Mouse (Mus musculus) urinary bladder, adult 18-20 months (tissue): ENCODE measurements around the gene Bag3.

Experiments used
- DNase-seq, 2 experiments: peaks; one replicate each; pipeline ENCODE4 v3.0.0; 2022; ENCODE audit warnings: low spot score in 2 of 2, mixed read lengths in 2 of 2

The Bag3 gene

GRCm38 (mm10) chr7:128523349-128523961, at the start of gene Bag3:
Gene Bag3 (plus strand): TSS chr7:128523616.
- DNase-seq, result peak; percentile 94 to 96

- peak; percentile 63 to 67 for DNase-seq
These were observed 49.1 kb upstream of the Bag3 start for GRCm38 (mm10) chr7:128474322-128474721.

DNA sequence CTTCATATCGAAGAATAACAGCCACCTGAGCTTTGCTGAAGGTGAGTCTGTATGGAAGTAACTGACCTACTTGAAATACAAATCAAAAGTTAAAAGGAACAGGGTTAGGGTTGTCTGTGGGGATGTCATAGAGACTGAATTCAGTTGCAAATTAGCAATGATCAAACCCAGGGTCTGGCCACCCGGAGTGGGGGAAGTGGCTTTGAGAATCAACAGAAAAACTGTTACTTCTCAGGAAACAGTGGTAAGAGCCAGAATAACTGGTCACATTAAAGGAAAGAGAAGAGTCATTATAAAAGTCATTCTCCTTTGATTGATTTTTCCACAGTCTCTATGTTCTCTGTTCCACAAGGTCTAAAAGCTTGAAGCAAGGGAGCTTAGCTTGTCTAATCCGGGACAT, 34.4 kb upstream of the Bag3 start:
- DNase-seq, result no peak

DNA sequence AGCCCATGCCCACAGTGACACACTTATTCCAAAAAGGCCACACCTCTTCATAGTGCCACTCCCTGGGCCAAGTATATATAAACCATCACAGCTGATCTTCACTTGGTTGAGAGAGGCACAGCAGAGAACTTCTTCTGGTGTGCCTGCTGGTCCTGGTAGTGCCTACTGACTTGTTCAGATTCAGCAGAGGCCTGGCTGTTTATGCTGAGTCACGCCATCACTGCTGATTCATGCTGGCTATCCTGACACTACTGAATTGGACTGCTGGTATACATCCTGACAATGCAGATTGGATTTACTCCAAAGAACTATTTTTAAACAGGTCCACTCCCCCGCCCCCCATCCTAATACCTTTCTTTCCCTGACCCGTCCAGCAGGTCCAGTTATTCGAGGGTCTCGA, 28.9 kb upstream of the Bag3 start:
- DNase-seq, result no peak

GRCm38 (mm10) chr7:128499801-128500200, 23.6 kb upstream of the Bag3 start:
- no peak for DNase-seq

- no peak for DNase-seq
These were observed 19.3 kb upstream of the Bag3 start for GRCm38 (mm10) chr7:128504091-128504490.

DNA sequence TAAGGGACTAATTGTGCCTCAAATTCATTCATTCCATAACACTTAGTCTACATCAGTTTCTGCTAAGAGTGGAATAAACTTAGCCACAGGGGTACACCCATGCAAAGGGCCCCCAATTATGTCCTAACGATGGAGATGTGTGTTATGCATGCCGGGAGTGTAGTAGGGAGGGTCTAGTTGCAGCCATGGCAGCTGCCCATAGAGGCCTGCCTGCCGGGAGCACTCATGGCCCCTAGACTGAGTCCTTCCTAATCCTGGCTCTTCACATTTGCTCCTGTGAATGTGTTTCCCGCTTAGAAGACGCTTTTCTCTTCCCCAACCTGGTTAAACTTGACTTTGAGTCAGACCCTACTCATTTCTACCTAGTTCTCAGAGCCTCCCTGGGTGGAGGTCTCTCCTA, 11.5 kb upstream of the Bag3 start:
- no peak for DNase-seq

GRCm38 (mm10) chr7:128513512-128513911, 9.9 kb upstream of the Bag3 start:
- no peak for DNase-seq

DNA sequence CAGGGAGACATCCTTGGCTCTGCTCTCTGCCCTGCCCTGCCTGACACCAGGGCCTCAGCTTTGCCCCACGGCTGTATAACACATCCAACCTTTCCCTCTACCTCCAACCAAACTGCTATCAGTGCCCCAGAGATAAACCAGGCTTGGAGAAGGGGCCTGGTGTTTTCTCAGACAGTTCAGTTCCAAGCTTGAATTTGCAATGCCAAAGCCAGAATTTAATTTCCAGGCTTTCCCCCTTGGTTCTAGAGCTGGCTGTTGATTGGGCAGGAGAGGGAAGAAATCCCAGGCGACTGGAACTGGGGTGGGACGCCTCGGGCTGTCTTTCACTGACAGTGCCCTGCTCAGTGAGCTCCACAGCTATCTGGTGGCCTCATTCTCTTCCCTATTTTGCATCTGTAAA, 9.1 kb upstream of the Bag3 start:
- DNase-seq, result no peak

- no peak for DNase-seq
These were observed 7.1 kb upstream of the Bag3 start for GRCm38 (mm10) chr7:128516346-128516745.

- no peak for DNase-seq
These were observed 3.9 kb upstream of the Bag3 start for GRCm38 (mm10) chr7:128519316-128520050.

- peak; percentile 50 to 77 for DNase-seq
These were observed 656 bp downstream of the Bag3 start for GRCm38 (mm10) chr7:128523962-128524581.

- DNase-seq, result no peak
These were observed 1.2 kb downstream of the Bag3 start for GRCm38 (mm10) chr7:128524641-128525040.

DNA sequence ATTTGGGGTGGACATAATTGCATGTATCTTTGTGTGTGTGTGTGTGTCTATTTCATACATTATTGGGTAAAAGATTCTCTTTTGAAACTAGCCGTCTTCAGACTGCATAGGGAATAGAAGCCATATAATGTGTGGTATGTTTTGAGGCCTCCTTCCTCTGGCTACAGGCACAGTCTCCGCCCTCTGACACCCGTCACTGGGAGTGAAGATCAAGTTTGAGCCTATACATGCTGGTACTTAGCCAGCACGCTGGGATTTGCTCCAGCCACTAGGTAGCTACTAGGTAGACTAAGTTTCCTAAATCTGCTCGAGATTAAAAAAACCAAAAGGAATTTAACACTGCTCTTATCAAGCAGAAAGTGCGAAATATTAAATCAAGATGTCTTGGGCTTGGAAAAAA, 3.2 kb downstream of the Bag3 start:
- DNase-seq, result no peak

DNA sequence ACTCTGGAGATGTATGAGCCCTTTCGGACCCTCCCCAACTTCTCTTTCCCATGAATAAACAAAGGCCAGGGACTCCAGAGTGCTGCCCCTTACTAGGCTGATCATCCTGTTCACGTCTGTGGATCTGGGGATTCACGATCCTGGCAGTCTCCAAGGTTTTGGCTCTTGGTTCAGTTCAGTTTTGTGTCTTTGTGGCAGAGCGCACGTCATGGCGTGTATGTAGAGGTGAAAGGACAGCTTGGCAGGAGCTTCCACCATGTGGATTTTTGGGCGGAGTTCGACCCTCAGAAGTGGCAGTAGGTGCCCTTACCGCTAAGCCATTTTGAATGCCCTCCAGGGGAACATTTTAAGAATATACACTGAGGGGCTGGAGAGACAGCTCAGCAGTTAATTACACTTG, 5.2 kb downstream of the Bag3 start:
- no peak for DNase-seq

- no peak for DNase-seq
These were observed 5.7 kb downstream of the Bag3 start for GRCm38 (mm10) chr7:128529126-128529525.

DNA sequence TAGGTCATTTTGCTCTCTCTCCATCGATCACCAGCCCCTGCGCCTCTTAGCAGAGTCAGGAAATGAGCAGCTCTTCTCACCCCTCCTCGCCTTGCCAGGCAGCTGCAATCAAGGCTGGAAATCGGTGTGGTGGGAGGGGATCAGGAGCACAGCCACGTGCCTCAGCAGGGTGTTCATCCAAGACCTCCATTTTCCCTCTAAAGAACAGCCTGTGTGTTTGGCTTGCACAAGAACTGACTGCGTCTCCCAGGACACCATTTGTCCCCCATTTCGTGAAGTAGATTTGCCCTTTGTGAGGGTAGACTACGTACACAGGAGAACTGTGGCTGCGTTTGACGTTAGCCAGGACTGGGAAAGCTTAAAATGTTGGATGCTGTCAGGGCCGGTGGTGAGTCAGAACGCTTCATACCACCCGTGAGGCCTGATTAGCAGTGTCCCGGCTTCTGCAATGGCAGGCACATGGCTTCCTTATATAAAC, 6.2 kb downstream of the Bag3 start:
- DNase-seq, result peak in 1 of 2 experiments; percentile 63

GRCm38 (mm10) chr7:128531031-128531430, 7.6 kb downstream of the Bag3 start:
- no peak for DNase-seq

DNA sequence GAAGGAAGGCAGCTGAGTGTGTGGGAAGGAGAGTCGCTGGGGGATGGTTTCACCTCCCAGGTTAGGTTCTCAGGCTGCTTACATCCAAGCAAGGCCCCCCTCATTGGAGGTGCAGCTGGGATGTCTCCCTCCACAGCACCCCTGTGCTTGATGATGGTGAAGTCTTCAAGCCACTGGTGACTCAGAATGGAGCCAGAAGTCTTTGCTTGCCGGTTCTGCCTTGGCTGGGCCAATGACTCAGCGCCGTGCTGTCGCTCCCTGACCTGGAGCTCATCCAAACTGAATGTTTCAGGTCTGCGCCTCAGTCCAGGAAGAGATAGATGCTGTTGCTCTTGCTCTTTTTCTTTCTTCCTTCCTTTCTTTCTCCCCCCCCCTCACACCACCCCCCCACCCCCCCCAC, 8.5 kb downstream of the Bag3 start:
- DNase-seq, result peak in 1 of 2 experiments; percentile 82

GRCm38 (mm10) chr7:128532441-128533166, 9.2 kb downstream of the Bag3 start:
- DNase-seq, result no peak

DNA sequence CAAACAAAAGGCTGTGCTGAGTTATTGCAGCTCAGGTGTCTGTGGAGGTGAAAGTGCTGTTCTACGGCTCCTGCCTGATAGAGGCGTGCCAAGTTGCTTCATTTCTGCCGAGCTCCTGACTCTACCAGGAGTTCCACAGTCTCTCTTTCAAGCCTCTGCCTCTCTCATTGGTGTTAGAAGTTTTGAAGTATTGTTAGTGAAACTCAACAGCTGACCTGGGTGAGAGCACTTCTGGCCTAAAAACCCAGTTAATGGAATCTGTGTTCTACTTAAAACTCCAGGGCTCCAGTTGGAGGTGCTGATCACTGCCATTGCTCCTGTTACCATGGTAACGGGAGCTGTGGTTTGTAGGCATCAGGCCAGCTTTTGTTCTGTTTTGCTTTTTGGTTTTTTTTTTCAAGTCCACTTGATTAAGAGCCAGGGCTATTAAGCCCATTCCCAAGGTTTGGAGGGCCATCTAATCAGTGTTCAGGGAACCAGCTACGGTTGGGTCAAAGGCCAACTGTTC, 11.6 kb downstream of the Bag3 start:
- DNase-seq, result no peak

- no peak for DNase-seq
These were observed 12.7 kb downstream of the Bag3 start for GRCm38 (mm10) chr7:128536074-128536473.
